Mouse (Mus musculus): ENCODE results near the gene Lyzl4.

Lyzl4 gene

GRCm38 (mm10) chr9:121647026-121647425 lies 5.1 kb upstream of the Lyzl4 start:
- no peak for DNase-seq

DNA sequence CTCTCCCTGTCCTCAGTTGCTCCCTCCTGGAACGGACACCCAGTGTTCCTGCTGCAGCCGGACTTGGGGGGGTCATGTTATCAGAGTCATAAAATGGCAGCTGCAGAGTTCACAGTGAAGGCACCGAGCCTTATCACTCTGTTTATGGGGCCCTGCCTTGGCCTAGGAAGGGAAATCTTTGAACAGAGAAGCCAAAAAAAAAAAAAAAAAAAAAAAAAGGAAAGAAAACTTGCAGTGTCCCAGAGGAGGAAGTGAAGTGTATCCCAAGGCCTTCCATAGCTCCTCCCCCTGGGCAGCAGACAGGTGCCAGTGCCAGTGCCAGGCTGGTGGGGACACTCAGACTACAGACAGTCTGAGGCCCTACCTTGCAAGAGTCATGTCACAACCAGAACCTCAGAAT lies 3.0 kb upstream of the Lyzl4 start:
- no peak for DNase-seq

DNA sequence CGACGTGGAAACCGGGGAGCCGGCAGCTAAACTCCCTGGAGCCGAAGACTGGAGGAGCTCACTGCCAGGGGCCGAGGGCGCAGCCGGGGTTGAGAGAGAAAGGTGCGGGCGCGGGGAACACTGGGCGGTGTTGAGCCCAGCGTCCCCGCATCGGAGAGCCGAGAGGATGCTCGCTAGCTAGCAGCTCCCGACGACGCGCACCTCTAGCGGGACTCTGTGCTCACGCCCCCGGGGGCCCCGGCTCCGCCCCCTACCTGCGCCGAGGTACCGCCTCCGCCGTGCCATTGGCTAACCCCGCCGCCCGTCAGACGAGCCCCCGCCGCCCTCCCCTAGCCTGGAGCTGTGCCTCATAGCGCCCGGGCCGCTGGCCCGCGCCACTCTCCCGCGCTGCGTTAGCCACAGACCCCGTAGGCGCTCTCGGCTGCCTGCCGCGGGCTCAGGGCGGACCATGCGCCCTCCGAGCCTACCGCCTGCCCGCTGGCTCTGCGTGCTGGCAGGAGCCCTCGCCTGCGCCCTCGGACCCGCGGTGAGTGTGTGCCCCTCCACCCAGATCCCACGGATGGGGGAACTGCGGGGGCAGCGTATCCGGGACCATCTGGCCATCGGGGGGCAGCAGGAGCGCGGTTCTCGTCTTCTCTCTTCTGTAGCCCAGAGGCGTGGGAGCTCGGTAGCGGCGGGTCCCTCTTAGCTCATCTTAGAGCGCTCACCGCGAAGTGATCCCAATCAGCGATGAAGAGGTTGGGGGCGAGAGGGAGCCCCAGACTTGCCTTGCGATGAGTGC lies 695 bp upstream of the Lyzl4 start, which contains the start of gene Vipr1:
Gene Vipr1 (plus strand): TSS at position 316 of the 781 bp plus-strand sequence.
- peak; percentile 85 for DNase-seq

DNA sequence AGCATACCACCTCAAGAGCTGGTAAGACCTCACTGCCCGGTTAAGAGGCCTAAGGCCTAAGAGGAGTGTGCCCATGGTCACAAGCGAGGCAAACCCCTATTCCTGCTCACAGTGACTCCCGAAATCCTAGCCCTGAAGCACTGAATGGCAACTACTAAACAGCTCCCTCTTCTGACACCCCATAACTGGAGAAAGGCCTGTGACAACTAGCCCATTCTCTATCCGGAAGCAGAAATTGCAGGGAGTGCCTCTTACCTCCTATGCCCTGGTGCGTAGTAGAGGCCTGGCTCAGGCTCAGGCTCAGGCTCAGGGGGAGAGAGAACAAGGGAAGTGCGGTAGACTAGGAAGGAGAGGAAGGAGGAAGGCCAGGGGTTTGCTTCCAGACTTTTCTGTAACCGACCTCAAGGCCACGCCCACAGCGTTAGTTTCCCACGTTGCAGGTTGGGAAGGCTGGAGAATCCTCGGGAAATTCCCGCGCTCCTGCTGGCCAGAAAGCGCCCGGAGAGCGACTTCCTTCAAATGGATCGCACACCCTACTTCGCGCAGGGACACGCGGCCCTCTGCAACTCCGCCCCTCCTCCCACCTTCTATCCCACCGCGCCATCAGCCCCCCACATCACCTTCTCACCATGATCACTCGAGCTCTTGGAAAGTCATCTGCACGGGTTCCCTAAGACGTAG lies 521 bp downstream of the Lyzl4 start:
- no peak for DNase-seq

DNA sequence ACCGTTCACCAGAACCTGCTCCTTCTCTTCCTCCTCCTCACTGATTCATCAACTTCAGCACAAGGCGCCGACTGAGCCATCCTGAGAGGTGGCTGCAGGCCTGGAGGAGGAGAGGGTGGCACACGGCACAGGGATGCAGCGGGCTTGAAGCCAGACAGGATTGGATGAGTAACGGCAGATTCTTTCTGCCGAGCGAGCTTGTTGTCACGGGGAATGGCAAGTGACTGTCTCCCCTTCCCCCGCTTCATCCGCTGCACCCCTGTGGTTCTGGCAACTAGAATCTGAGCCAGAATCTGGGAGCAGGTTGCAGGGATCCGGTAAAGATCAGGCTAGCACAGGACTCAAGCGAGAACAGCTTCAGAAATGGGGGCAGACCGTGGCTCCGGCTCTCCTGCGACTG lies 2.1 kb downstream of the Lyzl4 start:
- peak; percentile 82 for DNase-seq

DNA sequence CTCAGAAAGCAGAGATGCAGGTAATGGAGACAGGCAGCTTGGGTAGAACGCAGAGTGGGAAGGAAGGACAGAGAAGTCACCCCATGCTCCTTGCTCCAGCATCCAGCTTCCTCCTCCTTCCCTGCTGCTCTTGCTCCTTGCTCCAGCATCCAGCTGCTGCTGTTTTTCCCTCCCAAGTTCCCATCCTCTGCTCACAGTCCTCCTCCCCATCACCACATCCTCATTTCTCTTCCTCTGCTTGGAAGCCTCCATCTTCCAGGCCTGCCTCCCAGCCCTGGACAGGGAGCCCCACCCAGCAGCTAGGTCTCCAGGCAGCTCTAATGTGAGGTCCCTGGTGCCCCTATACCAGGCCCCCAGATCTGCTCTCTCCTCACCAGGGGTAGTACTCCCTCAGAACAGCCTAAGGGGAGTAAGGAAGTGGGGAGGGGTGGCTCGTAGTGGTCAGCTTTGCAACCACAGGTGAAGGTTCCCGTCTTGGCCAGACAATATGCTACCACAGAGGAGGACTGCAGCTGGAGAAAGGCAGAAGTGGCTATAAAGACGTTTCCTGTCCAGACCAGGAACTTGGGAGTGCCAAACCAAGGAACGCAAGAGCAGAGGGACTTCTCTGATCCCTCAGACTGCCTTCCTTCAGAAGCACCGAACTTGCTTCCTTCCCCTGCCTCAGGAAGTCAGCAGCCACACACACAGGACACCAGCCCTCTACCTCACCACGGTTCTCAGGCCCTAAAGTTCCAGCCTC lies 5.9 kb downstream of the Lyzl4 start:
- peak; percentile 49 for DNase-seq

DNA sequence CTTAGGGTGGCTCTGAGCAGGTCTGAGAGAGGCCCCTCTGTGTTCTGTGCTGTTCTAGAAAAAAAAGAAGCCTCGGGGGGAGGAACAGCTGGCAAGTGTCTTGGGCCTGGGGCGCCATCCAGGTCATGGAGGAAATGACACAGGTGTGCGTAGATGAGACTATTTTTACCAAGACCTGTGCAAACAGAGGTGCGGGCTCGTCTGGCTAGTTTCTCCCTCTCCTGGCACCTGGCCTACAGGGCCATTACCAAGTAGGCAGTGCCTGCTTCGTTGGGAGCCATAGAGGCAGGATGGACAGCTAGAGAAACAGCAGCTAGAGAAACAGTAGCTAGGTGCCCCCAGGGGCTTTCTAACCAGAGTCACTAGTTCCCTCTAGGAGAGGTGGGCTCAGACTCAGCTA lies 8.6 kb downstream of the Lyzl4 start:
- DNase-seq = no peak

GRCm38 (mm10) chr9:121632891-121633290 lies 9.0 kb downstream of the Lyzl4 start:
- no peak for DNase-seq

DNA sequence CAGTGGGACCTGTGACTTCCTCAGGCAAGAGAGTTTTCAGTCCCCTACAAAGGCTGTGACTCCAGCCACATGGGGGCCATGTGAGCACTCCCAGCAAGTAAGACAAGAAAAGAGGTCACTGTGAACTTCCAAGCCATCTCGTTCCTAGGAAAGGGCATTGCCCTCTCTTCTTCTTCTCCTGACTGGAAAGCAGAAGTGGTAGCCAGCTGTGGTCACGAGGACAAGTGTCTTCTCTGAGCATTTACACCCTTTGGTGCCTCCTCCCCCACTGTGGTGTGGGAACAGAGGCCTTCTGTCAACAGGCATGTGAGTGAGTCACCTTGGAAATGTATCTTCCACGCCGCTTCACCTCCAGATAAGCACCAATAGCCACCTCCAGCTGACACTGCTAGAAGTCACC lies 9.9 kb downstream of the Lyzl4 start:
- DNase-seq = peak; percentile 56

DNA sequence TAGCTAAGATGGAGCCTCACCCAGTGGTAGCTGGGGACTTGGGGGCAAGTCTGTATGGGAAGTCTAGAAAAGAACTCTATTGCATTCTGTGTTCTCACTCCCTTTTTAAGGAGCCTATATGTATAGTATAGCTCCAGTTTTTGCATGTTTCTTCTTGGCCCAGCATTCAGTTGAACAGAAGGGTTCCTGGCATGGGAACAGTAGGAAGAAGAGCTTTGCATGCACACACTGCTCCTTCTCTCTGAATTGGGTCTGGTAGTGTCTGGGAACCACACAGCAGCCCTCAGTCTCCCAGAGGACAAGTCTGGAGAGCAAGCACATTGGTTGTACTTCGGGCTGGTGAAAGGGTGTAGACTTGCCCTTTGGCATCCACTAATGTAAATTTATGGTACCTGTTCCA lies 11.3 kb downstream of the Lyzl4 start:
- no peak for DNase-seq

- no peak for DNase-seq
Observed at GRCm38 (mm10) chr9:121624920-121625319, 17.0 kb downstream of the Lyzl4 start.

- no peak for DNase-seq
Observed at GRCm38 (mm10) chr9:121623235-121623634, 18.7 kb downstream of the Lyzl4 start.

DNA sequence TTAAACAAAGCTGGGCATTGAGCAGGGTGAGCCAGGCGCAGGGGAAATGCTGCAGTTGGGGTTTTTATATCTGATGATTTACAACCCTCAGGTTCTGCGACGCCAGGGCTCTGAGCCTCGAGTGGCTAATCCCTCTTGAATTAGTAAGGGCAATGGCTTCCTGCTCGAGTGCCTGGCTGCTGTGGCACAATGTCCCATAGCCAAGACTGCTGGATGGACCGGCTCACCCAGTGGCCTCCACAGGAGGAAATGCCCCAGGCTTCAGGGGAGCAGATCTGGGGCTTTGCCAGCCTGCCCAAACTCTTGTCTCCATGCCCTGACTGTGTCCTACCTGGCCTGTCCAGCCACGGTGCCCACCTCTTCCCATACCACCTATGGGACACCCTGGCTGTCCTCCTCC lies 22.5 kb downstream of the Lyzl4 start:
- no peak for DNase-seq

DNA sequence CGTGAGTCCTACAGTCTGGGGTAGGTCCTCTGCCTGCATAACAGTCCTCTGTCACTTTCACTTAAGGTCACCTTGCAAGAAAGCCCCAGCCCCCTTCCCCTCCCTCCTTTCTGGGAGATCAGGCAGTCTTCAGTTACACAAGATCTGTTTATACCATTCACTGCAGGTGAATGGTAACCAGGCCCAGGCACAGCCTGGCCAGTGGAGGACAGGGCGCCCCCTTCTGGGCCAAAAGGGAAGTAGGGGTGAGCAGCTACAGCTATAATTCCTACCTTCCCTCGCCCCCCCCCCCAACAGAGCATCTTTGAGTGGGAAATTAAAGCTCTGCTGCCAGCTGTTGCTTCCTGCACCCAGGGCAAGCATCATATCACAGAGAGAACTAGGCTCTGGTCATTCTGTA lies 25.4 kb downstream of the Lyzl4 start:
- DNase-seq = no peak

- DNase-seq = no peak
Observed at GRCm38 (mm10) chr9:121614241-121614757, 27.6 kb downstream of the Lyzl4 start.

- no peak for DNase-seq
Observed at GRCm38 (mm10) chr9:121613192-121613591, 28.7 kb downstream of the Lyzl4 start.

DNA sequence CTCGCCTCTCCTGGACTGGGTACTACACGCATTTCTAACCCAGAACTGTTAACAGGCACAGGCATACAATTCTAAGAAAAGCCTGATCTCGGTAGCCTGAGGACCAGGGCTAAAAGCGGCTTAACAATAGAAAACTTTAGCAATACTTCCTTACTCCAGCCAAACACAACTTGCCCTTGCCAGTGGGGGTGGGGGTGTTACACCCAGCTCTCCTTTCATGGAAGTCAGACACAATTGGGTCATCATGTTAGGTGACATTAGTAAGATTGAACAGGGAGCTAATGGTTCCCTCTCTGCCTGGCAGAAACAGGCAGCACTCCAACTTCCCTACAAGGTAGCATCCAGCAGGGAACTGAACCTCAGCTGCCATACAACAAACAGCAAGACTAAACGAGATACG lies 32.5 kb downstream of the Lyzl4 start:
- no peak for DNase-seq

- no peak for DNase-seq
Observed at GRCm38 (mm10) chr9:121606498-121607096, 35.3 kb downstream of the Lyzl4 start.

DNA sequence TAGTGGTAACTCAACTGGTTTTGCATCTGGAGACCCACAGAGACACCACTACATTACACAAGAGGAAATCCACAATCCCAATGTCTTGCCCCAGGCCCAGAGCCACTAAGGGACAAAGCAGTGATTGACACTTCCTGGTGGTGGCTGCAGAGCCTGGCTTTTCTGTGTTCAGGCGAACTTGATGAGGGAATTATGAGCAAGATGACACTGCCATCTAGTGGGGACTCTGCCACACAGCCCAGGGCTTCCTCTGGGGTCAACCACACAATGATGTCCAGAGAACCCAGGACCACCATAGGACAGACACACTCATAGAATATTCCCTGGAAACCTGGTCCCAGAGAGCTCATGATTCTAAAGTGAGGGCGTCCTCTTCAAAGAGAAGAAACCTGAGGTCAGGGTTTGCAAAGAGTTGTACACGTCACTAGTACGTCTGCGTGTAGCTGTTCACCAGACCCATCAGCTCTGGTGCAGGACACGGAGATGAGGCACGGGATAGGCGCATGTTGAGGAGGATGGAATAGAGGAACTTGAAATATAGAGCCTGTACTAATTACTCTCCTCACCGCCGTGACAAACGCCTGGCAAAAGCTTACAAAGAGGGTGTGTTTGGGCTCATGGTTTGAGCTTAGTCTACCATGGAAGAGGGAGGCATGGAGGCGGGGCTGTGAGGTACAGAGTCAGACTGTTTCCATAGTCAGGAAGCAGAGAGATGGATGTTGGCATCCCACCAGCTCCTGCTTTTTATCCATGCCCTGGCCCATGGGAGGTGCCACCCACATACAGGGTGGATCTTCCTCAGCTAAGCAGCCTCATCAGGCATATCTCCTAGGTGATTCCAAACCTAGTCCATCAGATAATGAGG lies 36.2 kb downstream of the Lyzl4 start:
- DNase-seq = peak; percentile 77

GRCm38 (mm10) chr9:121602381-121602780 lies 39.5 kb downstream of the Lyzl4 start:
- no peak for DNase-seq

DNA sequence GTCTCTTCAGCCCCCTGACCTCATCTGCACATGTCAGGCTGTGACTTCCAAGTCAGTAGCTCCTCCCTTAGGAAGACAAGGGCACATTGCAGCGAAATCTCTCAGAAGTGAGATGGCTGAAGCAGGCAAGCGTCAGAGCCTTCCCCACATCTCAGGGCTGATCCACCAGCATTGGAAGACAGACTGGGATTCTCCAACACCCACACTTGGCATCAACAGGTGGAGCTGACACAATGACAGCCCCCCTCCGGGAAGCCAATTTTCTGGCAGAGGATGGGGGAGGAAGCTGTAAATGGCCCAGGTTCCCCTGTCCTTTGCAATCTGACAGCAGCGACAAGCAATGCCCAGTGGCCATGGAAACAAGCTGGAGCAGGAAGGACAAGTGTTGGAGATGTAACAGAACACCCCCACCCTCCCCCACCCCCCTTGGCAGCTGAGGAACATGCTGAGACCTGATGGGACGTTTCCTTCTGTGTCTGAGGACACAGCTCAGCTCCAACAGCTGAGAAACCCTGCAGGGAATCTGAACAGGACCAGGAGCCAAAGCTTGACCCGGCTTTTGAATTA lies 41.0 kb downstream of the Lyzl4 start:
- DNase-seq = peak; percentile 72
